Mouse (Mus musculus) liver, embryonic 13.5 days (tissue): ENCODE measurements around the gene Cars. TPM values are rescaled to one million over a fixed set of nuclear protein-coding genes. Genes with fewer than 3 reads are reported as not detected.
"Not testable (repeated sequence)": the region's sequence is repeated elsewhere in the genome, so short reads cannot be mapped to it uniquely, and the experiment has no call there.

Experiments
- ATAC-seq: fragments of 200-750 bp; cut with Nextera tagmentation; 2 replicates; pipeline ENCODE4 v1.8.0; 2017; ENCODE audit warnings: low read depth, mild to moderate bottlenecking, moderate number of reproducible peaks, moderate library complexity
- DNase-seq: peaks from one replicate; pipeline ENCODE4 v3.0.0; 2022
- H3K27ac ChIP-seq: fragments of 300-500 bp; sonication (generic); 2 replicates; pipeline ENCODE4 v1.5.1; 2015; ENCODE audit warnings: moderate library complexity, mild to moderate bottlenecking, inconsistent platforms
- H3K27me3 ChIP-seq: fragments of 300-500 bp; sonication (generic); 2 replicates; pipeline ENCODE4 v1.6.1; 2015; ENCODE audit warnings: mild to moderate bottlenecking, inconsistent platforms
- H3K36me3 ChIP-seq: fragments of 300-500 bp; sonication (generic); 2 replicates; pipeline ENCODE4 v1.6.1; 2015; ENCODE audit warnings: mild to moderate bottlenecking, inconsistent platforms
- H3K4me1 ChIP-seq: fragments of 300-500 bp; sonication (generic); replicated peaks from 2 replicates; pipeline ENCODE4 v1.6.1; 2015; ENCODE audit warnings: inconsistent platforms
- H3K4me2 ChIP-seq: fragments of 300-500 bp; sonication (generic); 2 replicates; pipeline ENCODE4 v1.6.1; 2015; ENCODE audit warnings: inconsistent platforms, mild to moderate bottlenecking, moderate library complexity
- H3K4me3 ChIP-seq: fragments of 300-500 bp; sonication (generic); replicated peaks from 2 replicates; pipeline ENCODE4 v1.5.1; 2015; ENCODE audit warnings: mild to moderate bottlenecking, inconsistent platforms
- H3K9ac ChIP-seq: fragments of 300-500 bp; sonication (generic); 2 replicates; pipeline ENCODE4 v1.6.1; 2015; ENCODE audit warnings: mild to moderate bottlenecking, inconsistent platforms
- H3K9me3 ChIP-seq: fragments of 300-500 bp; sonication (generic); replicated peaks from 2 replicates; pipeline ENCODE4 v1.6.1; 2016; ENCODE audit warnings: inconsistent platforms
- WGBS: fragments of 180-500 bp; shearing (Covaris S2); methylation state at CpG from one replicate; pipeline ENCODE4 v1.1.7; 2015; ENCODE audit not compliant: insufficient replicate concordance; 5-methylcytosine and 5-hydroxymethylcytosine counted together
- polyA plus RNA-seq: library from polyadenylated mRNA; unstranded; fragments of >200 nt; fragmentation: Nextera tagmentation; extraction: Ambion mirVana; gene quantifications from 2 replicates; pipeline ENCODE4 v1.2.1, GENCODE M21; 2015

Cars gene
- polyA plus RNA-seq, 1 experiment from 2014 or later, result 64.3 TPM

DNA sequence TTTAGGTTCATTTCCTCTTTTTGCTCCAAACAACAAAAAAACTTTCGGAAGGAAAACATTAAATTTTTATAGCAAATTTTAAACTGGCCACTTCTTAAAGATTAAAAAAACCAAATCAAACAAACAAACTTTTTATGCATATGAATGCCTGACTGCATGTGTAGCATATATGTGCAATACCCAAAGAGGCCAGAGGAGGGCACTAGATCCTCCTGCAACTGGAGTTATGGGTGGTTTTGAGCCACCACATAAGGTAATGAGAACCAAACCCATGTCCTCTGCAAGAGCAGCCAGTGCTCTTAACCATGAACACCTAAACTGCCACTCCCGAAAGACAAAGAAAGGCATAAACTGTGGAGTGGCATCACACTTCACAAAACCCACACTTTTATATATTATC lies 55.5 kb downstream of the Cars start:
- H3K4me3 ChIP-seq, result no peak overlapping the region
- no peak overlapping the region for H3K9ac ChIP-seq
- 86% methylated on average over 2 of the region's 2 CpGs for WGBS
- ATAC-seq, result no peak
- peaks cover 31% of the 10 kb centered on the region for H3K36me3 ChIP-seq
- peak; percentile 27 for DNase-seq
- no peaks in the 10 kb centered on the region for H3K9me3 ChIP-seq
- H3K27ac ChIP-seq, result no peak overlapping the region
- no peak overlapping the region for H3K4me2 ChIP-seq
- no peaks in the 10 kb centered on the region for H3K27me3 ChIP-seq
- peaks cover 72% of the 10 kb centered on the region for H3K4me1 ChIP-seq

DNA sequence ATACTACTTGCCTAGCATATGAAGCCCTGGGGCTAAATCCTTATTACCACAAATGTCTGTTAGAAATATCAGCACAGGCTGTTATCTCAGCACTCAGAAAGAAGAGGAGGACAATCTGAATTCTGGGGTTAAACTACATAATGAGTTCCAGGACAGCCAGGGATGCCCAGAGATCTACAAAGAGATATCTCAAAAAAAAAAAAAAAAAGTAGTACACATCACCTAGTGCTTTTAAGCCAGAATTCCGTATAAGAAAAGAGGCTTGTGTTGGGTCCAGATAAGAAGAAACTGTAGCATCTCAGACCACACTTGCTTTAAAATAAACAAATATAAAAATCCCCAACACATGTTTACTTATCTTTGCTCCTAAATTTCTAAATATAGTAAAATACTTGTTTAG lies 61.2 kb downstream of the Cars start:
- Histone ChIP-seq H3K27me3 (no peaks in the 10 kb centered on the region), H3K9me3 (no peaks in the 10 kb centered on the region), H3K27ac (0 out of 2 replicates have a peak overlapping the region, but pooled peaks have one; percentile 36), H3K9ac (no peak overlapping the region), H3K4me3 (no peak overlapping the region), H3K4me1 (peaks cover 71% of the 10 kb centered on the region), H3K4me2 (no peak overlapping the region), H3K36me3 (peaks cover 72% of the 10 kb centered on the region)
- 33% methylated on average over 1 of the region's 1 CpGs for WGBS
- DNase-seq (no peak), ATAC-seq (no peak)

- H3K4me2 ChIP-seq, H3K27me3 ChIP-seq, H3K4me3 ChIP-seq, H3K9me3 ChIP-seq, H3K9ac ChIP-seq: not testable (repeated sequence)
- H3K27ac ChIP-seq, result peak overlapping the region; percentile 36; the same call in 1 of the 2 replicates
- DNase-seq, result peak; percentile 34
- ATAC-seq, result peak; percentile 39
- peaks cover 72% of the 10 kb centered on the region for H3K4me1 ChIP-seq
- 42% methylated on average over 6 of the region's 6 CpGs for WGBS
- H3K36me3 ChIP-seq, result peaks cover 76% of the 10 kb centered on the region
Measured at GRCm38 (mm10) chr7:143538229-143538628, 61.7 kb downstream of the Cars start.

- no peak overlapping the region for H3K27ac ChIP-seq
- no peak overlapping the region for H3K4me3 ChIP-seq
- no peak overlapping the region for H3K9ac ChIP-seq
- 86% methylated on average over 3 of the region's 3 CpGs for WGBS
- ATAC-seq, result no peak
- peaks cover 78% of the 10 kb centered on the region for H3K4me1 ChIP-seq
- H3K4me2 ChIP-seq, result no peak overlapping the region
- no peak for DNase-seq
- H3K9me3 ChIP-seq, result no peaks in the 10 kb centered on the region
- H3K27me3 ChIP-seq, result no peaks in the 10 kb centered on the region
- peaks cover 94% of the 10 kb centered on the region for H3K36me3 ChIP-seq
Measured at GRCm38 (mm10) chr7:143536251-143536650, 63.6 kb downstream of the Cars start.

GRCm38 (mm10) chr7:143533284-143533683 lies 66.6 kb downstream of the Cars start:
- H3K4me3 ChIP-seq, result no peak overlapping the region
- peak overlapping the region; percentile 86 for H3K27ac ChIP-seq
- ATAC-seq (peak; percentile 97), DNase-seq (peak; percentile 64)
- no peaks in the 10 kb centered on the region for H3K9me3 ChIP-seq
- peaks cover 99% of the 10 kb centered on the region for H3K36me3 ChIP-seq
- H3K9ac ChIP-seq, result peak overlapping the region; percentile 44
- no peaks in the 10 kb centered on the region for H3K27me3 ChIP-seq
- H3K4me1 ChIP-seq, result peaks cover 54% of the 10 kb centered on the region
- 27% methylated on average over 2 of the region's 2 CpGs for WGBS
- H3K4me2 ChIP-seq, result peak overlapping the region; percentile 38

DNA sequence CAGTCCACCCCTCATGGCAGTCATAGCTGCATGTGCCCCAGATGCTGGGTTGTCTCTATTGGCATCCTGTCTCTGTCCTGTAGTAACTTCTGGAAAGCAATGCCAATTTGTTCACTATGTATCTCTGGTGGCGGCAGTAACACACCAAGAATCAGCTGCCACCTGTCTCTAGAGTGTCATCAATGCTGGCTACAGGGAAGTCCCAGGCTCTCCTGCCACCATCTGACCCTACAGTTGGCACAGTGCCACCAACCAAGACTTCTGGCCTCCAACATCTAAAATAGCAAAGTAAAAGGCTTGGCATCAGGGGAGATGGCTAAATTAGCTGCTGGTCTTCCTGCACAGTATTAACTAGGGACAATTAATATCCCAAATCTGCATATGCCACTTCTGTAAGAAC lies 67.5 kb downstream of the Cars start:
- WGBS, result 78% methylated on average over 1 of the region's 1 CpGs
- Histone ChIP-seq H3K36me3 (peaks cover 99% of the 10 kb centered on the region), H3K27me3 (no peaks in the 10 kb centered on the region), H3K9ac (no peak overlapping the region), H3K4me1 (peaks cover 46% of the 10 kb centered on the region), H3K27ac (peak overlapping the region; percentile 11), H3K4me3 (no peak overlapping the region), H3K9me3 (no peaks in the 10 kb centered on the region), H3K4me2 (no peak overlapping the region)
- DNase-seq (no peak), ATAC-seq (no peak)

DNA sequence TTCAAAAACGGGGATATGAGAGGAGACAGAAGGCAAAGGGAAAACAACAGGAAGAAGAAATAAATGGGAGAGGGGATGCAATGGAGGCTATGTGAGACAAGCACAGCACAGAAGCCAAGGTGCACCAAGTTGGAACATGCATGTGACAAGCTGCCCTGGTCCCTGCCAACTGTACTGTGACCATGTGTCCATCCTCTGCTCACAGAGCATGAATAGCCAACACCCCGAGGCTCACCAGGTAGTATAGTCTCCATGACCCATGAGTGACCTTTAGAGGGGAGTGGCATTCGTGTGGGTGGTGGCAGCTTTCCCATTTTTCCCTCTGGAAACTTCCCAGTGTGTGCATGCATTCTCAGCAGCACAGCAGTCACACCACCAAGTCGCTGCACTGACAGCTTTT lies 80.6 kb downstream of the Cars start:
- no peak for DNase-seq
- 72% methylated on average over 4 of the region's 4 CpGs for WGBS

GRCm38 (mm10) chr7:143514416-143514768 lies 85.5 kb downstream of the Cars start:
- peaks cover 7% of the 10 kb centered on the region; the same call in 1 of the 2 replicates for H3K4me1 ChIP-seq
- no peaks in the 10 kb centered on the region for H3K9me3 ChIP-seq
- DNase-seq (no peak), ATAC-seq (no peak)
- H3K4me3 ChIP-seq, result no peak overlapping the region
- H3K4me2 ChIP-seq, result no peak overlapping the region
- H3K9ac ChIP-seq, result no peak overlapping the region
- H3K27me3 ChIP-seq, result no peaks in the 10 kb centered on the region
- WGBS, result 86% methylated on average over 4 of the region's 4 CpGs
- peaks cover 64% of the 10 kb centered on the region for H3K36me3 ChIP-seq
- no peak overlapping the region for H3K27ac ChIP-seq

More for the DNA sequence above, 80.6 kb downstream of the Cars start:
- Histone ChIP-seq H3K9me3 (no peaks in the 10 kb centered on the region), H3K4me3 (no peak overlapping the region), H3K27ac (no peak overlapping the region), H3K9ac (no peak overlapping the region), H3K36me3 (peaks cover 99% of the 10 kb centered on the region), H3K4me1 (no peaks in the 10 kb centered on the region), H3K27me3 (no peaks in the 10 kb centered on the region), H3K4me2 (no peak overlapping the region)
- no peak for ATAC-seq

- Histone ChIP-seq H3K9me3 (no peaks in the 10 kb centered on the region), H3K27me3 (no peaks in the 10 kb centered on the region), H3K36me3 (peaks cover 59% of the 10 kb centered on the region), H3K4me3 (no peak overlapping the region), H3K4me2 (no peak overlapping the region), H3K9ac (no peak overlapping the region), H3K4me1 (peaks cover 7% of the 10 kb centered on the region; the same call in 1 of the 2 replicates), H3K27ac (no peak overlapping the region)
- DNase-seq (no peak), ATAC-seq (no peak)
- 72% methylated on average over 10 of the region's 10 CpGs for WGBS
Measured at GRCm38 (mm10) chr7:143513763-143514415, 86.0 kb downstream of the Cars start.

GRCm38 (mm10) chr7:143511335-143511712 lies 88.6 kb downstream of the Cars start:
- peaks cover 7% of the 10 kb centered on the region; the same call in 1 of the 2 replicates for H3K4me1 ChIP-seq
- no peaks in the 10 kb centered on the region for H3K9me3 ChIP-seq
- ATAC-seq (no peak), DNase-seq (no peak)
- no peak overlapping the region for H3K4me2 ChIP-seq
- H3K27me3 ChIP-seq, result peaks cover 8% of the 10 kb centered on the region; the same call in 1 of the 2 replicates
- no peak overlapping the region for H3K4me3 ChIP-seq
- no peak overlapping the region for H3K9ac ChIP-seq
- peaks cover 34% of the 10 kb centered on the region for H3K36me3 ChIP-seq
- no peak overlapping the region for H3K27ac ChIP-seq

DNA sequence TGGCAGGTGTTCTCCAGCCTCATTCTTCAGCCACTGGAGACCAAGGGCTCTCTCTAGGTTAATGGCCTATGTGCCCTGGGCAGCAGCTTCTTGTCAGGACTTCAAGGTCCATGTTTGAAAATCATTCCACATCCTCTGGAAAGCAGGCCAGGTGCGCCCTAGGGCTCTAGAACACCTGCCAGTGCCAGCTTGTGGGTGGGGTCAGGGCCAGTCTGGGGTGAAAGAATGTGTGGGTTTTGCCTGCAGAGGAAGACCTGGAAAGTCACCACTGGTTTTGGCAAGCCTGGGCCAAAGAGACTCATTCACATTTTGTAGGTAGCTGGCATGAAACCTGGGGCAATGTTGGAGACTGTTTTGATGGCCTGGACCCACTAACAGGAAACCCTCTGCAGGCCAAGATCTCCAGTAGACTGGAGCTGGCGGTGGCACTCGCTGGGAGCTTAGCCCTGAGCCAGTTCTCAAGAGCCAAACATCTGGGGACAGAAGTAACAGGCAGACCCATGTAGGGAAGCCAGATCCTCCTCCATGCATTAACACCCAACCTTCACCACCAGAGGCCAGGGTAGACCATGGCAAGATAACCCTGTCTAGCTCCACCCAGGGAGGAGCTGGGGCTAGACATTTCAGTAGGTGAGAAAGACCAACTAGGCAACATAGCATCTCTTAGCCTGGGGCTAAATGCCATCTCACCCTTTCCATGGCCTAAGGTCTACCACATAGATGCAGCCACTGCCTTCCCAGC lies 89.1 kb downstream of the Cars start:
- H3K4me2 ChIP-seq, result no peak overlapping the region
- ATAC-seq (no peak), DNase-seq (no peak)
- no peaks in the 10 kb centered on the region for H3K9me3 ChIP-seq
- peaks cover 7% of the 10 kb centered on the region; the same call in 1 of the 2 replicates for H3K4me1 ChIP-seq
- WGBS, result 72% methylated on average over 3 of the region's 3 CpGs
- H3K27ac ChIP-seq, result no peak overlapping the region
- H3K36me3 ChIP-seq, result peaks cover 28% of the 10 kb centered on the region
- no peak overlapping the region for H3K9ac ChIP-seq
- no peak overlapping the region for H3K4me3 ChIP-seq
- H3K27me3 ChIP-seq, result peaks cover 10% of the 10 kb centered on the region; the same call in 1 of the 2 replicates

DNA sequence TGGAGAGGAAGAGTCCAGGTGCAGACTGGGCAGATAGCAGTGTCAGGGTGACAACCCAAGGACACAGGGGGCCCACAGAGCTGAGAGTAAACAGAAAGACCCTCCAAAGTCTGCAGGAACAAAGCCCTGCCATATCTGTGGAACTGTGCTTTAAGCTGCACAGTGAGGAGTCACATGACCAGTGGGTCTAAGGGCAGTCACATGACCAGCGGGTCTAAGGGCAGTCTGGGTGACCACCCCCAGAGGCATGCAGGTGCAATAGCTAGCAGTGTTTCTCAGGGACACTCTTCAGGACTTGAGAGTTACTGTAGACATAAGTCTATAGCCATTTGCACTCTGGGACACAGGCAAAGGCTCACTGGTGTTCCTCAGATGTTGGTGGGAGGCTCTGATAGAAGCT lies 90.3 kb downstream of the Cars start:
- H3K9ac ChIP-seq, result no peak overlapping the region
- H3K9me3 ChIP-seq, result no peaks in the 10 kb centered on the region
- peaks cover 16% of the 10 kb centered on the region for H3K36me3 ChIP-seq
- H3K4me3 ChIP-seq, result no peak overlapping the region
- ATAC-seq (no peak), DNase-seq (no peak)
- H3K27me3 ChIP-seq, result peaks cover 19% of the 10 kb centered on the region
- 44% methylated on average over 1 of the region's 1 CpGs for WGBS
- no peak overlapping the region for H3K27ac ChIP-seq
- peaks cover 7% of the 10 kb centered on the region; the same call in 1 of the 2 replicates for H3K4me1 ChIP-seq
- H3K4me2 ChIP-seq, result no peak overlapping the region
